Mouse (Mus musculus) liver (tissue): ENCODE measurements around the gene Ch25h.

ENCODE experiments used
- DNase-seq: peaks from one replicate; pipeline ENCODE4 v3.0.0-alpha.2; 2020; ENCODE audit warnings: mixed read lengths

Gene Ch25h

DNA sequence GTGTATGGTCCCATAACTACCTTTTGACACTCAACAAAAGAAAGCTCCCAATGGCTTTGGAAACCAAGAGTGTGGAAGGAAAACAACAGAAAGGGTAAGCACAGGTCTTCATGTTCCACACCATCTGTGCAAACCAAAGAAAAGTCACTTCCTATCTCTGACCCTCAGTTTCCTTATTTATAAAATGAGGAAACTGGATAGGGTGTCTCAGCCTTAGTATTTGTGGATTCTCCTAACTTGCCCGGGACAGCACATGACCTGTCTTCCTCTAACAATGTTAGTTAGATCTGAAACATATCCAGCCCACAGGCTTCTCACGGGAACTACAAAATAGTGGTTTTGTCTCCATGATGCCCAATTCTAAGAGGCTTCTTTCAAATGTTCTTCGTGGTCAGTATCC lies 10.5 kb downstream of the Ch25h start:
- DNase-seq, result no peak

DNA sequence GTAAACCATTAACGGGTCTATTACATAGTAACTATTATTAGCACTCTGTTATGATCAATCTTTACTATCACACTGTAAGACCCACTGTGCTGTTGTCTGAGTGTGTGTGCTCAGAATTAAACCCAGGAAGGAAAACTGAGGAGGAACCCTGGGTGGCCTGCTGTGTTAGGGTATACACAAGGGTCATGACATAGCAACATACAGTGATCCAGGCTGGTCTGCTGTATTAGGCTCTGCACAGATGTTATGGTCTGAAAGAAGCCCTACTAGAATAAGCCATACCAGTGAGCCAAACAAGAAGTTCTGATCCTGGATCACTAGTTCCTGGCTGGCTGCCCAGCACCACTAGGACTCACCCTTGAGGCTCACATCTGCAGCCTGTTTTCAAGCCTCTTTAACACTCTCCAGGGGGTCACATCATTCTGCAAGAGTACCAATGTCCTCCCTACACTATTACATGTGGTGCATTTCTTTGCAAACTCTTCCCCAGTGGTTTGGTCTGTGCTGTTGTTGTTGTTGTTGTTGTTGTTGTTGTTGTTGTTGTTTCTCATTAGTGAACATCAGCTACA lies 13.4 kb downstream of the Ch25h start:
- no peak for DNase-seq

DNA sequence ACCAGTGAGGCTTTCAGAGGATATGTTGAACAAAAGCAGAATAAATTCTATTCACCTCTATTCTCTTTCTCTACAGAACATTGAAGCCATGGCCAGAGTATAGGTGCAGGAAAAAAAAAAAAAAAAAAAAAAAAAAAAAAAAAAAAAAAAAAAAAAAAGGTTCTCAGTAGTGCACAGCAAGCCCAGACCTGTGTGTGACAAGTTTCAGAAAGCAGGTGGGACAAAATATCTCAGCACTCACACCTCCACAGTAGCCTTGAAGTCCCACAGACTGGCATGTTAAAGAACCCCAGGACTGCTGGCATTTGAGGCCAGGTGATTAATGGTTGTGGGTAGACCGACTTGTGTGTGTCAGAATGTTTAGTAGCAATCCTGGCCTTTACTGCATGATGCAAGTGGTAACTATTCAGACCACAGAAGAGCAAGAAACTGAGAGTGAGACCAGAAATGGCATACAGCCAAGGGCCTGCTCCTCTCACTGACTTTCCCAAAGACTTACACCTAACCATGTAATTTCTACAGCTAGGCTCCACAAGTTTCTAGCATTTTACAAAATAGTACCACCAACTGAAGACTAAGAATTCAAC lies 24.1 kb downstream of the Ch25h start:
- DNase-seq, result no peak

DNA sequence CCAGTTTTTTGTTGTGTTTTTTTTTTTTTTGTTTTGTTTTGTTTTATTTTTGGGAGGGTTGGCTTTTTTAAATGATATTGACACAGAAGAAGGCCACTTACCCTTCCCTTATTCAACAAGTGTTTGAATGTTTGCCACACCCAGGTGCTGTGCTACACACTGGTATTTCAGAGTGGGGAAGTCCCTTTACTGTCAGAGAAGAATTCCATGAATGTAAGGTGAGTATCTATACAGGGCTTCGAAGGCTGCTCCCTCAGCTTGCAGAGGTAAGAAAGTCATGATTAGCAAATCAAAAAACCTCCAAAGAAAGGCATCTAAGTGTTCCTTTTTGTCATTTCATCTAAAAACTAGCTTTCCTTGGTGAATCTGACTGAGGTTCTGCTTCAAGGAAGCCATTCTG lies 26.1 kb downstream of the Ch25h start:
- no peak for DNase-seq

DNA sequence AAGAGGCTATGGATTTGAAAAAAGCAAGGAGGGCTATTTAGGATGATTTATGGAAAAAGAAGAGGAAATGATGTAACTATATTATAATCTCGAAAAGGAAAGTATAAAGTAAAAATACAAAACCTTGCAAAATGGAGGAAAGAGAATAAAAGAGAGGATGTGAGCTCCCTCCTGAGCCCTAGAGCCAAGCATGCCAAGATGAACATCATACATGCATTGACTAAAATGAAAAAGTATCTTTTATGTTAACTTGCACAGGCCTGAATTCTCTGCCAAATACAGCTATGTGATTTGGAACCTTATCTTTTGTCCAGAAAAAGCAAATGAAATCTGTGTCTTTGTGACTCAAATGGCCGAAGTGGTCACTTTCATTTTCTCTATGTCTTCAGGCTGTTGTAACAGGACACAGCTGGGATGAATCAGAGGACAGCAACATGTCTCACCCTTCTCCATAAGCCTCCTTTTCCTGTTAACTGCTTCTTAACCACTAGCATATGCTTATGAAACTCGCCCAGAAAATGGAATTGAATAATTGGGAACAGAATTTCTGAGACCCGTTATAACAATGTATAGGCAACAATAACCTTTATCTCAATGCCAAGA lies 29.5 kb downstream of the Ch25h start:
- DNase-seq, result no peak

DNA sequence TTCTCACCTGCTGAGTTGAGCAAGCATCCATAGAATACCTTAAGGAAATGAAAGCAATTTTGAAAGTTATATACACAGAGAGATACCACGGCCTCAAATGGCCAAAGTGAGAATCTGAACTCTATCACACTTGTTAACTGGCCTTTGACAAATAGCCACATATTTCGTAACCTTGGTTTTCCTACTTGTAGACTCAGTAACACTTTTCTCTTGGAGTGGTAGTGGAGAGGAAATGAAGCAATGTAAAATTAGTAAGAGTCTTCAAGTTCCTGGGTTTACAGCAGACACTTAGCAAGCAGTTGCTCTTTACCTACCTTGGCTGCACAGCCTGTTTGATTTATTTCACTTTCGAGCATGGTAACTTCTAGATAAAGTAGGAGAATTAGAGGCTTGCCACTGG lies 30.2 kb downstream of the Ch25h start:
- no peak for DNase-seq

DNA sequence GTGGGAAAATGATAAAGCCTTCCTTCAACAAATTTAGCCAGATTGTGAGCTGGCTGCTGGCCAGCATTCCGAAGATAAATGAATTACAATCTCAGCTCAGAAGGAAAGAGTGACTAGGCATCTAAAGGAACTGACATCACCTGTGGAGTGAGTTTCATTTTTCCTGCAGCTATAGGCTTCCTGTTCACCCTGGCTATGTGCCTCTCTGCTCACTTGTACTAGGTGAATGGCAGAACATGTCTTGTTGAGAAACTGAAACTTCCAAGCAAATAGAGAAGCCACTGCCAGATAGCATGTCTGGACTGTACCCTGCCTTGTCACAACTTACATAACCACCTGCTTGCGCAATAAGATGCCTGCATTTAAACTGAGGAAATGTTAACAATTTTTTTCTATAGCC lies 33.0 kb downstream of the Ch25h start:
- no peak for DNase-seq

DNA sequence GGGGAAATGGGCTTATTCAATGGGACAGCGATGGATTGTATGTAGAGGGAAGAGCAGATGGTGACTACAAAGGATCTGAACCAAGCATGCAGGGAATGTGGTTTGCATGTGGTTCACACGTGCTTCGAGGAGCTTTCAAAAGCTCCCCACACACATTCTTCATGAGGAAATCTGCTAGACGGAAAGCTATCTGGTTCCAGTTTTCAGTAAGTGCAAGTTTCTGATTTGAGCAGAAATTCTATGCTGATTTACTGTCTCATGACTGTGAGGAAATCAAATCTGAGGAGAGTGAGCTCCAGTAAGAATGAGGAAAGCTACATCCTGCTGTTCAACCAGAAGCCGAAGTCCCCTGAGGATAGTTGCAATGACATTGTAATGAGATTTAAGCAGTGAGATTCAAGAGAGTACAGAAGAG lies 39.8 kb downstream of the Ch25h start:
- DNase-seq, result no peak

DNA sequence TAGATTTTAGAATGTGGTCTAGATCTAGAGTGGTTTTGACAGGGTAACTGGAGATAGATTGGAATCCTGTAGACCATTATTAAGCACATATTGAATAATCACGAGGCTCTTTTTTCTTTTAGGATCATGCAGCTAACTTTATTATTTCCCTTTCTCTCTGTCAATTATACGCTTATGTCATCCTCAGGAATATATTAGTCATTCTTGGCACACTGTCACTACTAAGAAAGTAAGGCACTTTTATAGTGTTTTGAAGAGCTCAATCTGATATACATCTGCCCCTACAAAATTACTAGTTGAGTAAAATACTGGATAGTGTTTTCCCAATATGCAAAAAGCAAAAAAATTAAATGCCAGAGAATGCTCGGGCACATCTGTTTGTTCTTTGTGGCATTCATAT lies 43.6 kb downstream of the Ch25h start:
- DNase-seq, result no peak

DNA sequence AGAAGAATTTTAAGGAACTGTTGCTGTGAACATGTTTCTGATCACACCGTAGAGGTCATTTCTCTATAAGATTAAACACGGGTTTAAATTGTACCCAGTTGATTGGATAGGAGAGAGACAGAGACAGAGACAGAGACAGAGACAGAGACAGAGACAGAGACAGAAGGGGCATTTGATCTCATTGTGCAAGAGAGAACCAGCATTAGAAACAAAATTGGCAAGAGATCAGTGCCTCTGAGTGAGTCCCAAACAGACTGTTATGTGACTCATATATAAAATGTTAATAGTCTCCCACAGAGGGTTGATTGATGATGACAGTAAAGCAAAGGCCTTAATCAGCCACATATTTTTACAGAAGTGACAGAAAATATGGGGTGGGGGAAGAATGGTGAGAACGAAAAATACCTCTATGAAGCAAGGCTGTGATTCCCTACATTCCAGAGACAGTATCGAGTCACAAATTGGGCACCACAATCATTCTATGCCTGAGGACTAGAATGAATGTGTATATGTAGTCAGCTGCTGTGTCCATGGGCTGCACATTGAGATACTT lies 51.1 kb downstream of the Ch25h start:
- no peak for DNase-seq
